Mouse (Mus musculus): ENCODE measurements around the gene B9d2. TPM values are rescaled to one million over a fixed set of nuclear protein-coding genes. Genes with fewer than 3 reads are reported as not detected.

B9d2 gene
- 10 to 100 TPM; 46.8 to 72.8 TPM for polyA plus RNA-seq (2017; shearing (Covaris generic))

- ATAC-seq, result peak; percentile 83
Measured at GRCm38 (mm10) chr7:25680514-25681258, at the start of gene B9d2. Gene B9d2 (plus strand): TSS chr7:25680780.

GRCm38 (mm10) chr7:25632679-25633078 is 47.9 kb upstream of the B9d2 start:
- no peak for ATAC-seq

DNA sequence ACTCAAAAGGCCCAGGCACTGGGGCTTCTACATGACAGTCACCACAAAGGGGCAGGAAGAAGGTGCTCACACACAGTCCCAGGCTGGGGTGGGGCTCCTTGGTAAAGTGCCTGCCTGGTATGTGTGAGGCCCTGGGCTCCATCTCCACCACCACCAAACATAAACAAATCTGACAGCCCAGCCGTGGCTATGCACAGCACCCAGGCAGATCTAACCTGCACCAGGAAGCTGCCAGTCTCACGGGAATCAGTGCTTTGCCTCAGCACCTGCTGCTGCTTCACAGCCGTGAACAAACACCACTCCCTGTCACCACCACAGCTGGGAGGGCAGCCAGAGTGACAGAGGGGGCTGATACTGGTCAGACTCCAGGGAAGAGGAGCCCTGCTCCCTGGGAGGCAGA is 44.2 kb upstream of the B9d2 start:
- no peak for ATAC-seq

DNA sequence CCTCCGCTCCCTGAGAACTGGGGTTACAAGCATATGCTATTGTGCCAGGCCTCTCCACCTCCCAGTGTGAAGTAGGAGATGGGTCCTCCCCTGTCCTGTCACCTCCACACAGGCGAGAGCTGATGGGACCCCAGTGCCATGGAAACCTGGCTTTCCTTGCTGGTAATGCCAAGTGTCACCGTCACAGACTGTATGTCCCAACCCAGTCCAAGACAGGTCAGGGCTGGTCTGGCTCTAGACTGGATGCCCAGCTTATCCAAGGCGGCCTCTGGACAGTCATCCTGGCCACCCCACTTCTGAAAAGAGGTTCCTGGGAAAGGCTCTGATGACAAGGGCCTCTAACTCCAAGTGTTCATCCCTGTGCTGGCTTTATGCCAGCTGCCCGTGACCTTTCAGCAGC is 43.5 kb upstream of the B9d2 start:
- no peak for ATAC-seq

DNA sequence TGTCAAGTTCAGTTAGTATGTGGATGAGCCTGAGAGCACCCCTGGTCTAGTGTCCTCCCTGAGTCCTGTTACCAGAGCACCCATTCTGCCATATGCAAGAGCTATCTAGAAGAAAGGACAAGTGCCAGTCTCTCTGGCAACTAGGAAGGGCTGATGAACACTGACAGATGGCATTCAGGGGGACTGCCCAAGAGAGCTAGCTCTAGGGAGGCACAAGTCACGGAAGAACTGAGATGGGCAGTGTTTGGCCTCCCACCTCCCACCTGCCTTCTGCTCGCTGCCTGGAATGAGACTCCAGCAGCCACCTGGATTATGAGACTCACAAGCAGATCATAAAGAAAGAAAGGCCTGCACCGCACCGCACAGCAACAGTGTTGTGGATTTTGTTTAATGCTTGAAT is 40.8 kb upstream of the B9d2 start:
- ATAC-seq, result no peak

GRCm38 (mm10) chr7:25644136-25644535 is 36.4 kb upstream of the B9d2 start:
- ATAC-seq, result peak; percentile 60

- no peak for ATAC-seq
Measured at GRCm38 (mm10) chr7:25644631-25645030, 35.9 kb upstream of the B9d2 start.

DNA sequence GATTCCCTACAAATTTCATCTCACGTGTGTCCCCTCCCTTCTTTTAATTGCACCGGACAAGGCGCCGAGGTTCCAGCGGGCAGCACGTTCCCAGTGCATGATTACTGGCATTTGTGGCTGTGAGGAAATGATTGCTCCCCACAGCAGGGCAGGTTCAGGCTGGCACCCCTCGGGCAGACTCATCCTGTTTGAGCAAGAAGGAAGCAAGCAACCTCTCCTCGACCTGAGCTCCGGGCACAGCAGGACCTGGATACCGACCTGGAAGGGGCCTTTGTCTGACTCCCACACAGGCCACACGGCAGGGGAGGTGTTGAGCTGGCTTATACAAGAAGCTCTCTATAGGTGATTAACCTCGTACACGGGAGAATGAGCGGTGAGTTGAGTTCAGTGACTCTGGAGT is 35.5 kb upstream of the B9d2 start:
- no peak for ATAC-seq

GRCm38 (mm10) chr7:25647574-25648123 is 32.9 kb upstream of the B9d2 start:
- ATAC-seq, result peak; percentile 53

DNA sequence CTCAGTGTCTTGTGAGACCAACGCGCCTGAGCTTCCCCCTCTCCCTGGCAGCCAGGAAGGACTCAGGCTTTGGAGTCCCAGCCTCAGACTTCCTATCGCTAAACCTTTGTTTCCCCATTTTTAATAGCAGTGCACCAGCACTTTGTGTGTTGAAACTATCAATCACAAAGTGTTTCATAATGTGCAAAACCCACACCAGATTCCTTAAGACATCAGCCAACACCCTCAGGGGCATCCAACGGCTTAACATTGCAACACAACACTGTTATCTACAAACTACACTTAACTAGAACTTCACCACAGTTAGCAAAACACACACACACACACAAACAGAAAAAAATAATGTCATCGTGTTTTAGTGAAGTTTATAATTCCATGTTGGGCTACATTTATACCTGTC is 30.7 kb upstream of the B9d2 start:
- no peak for ATAC-seq

GRCm38 (mm10) chr7:25651281-25651680 is 29.3 kb upstream of the B9d2 start:
- no peak for ATAC-seq

GRCm38 (mm10) chr7:25652244-25652759 is 28.3 kb upstream of the B9d2 start:
- ATAC-seq, result no peak

GRCm38 (mm10) chr7:25655601-25656428 is 24.8 kb upstream of the B9d2 start:
- ATAC-seq, result no peak

GRCm38 (mm10) chr7:25657785-25658184 is 22.8 kb upstream of the B9d2 start:
- no peak for ATAC-seq

DNA sequence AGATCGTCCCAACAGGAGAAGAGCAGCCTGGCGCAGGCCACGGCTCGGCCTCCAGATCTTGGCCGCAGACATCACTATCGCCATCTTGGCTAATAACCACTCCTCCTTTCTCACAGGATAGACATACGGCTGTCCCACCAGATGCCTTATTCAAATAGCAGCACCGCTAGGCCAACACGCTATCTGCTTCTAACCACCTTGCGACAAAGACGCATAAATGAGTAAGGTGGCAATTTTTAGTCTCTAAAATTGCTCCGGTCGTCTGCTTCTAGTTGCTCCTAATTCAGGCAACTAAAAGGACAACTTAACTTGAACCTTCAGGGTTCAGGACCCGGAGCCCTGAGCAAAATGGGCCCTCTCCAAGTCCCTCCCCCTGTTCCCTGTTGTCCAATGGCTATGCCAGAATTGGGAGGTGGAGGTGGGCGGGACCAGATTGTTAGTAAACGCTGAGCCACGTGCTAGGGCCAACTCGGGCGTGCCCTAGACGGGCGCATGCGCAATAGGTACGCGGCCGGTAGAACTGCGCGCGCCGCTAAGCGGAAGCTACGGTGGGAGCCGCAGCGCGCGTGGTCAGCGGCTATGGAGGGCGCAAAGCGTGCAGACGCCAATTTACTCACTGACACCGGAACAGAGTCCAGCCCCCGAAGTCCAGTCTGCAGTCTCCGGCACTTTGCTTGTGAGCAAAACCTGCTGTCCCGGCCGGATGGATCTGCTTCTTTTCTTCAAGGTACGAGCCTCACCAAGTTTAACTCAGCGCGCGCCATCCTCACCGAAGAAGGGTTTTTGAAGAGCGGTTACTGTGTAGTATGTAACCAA is 21.7 kb upstream of the B9d2 start, which contains the start of the genes Bckdha and Exosc5:
TSS of gene Bckdha (minus strand) at position 325 of the 816 bp plus-strand sequence.
TSS of gene Exosc5 (plus strand) at position 508 of the 816 bp plus-strand sequence.
- peak; percentile 99 for ATAC-seq

DNA sequence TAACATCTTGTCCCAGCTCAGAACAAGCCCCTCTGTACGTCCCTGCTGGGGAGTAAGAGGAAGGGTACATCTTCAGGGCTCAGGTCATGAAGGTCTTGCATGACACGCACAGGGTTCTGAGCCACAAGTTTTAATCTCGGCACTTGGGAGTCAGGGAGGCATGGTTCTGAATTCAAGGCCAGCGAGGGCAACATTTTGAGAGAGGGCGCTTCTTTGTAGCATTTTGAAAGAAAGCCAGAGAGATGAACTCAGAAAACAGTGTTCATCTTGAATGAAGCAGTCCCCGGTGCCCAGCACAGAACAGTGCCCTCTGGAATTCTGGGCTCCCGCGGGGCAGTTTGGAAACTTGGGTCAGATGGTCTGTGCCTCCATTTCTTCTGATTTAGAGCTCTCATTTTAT is 14.2 kb upstream of the B9d2 start:
- no peak for ATAC-seq

DNA sequence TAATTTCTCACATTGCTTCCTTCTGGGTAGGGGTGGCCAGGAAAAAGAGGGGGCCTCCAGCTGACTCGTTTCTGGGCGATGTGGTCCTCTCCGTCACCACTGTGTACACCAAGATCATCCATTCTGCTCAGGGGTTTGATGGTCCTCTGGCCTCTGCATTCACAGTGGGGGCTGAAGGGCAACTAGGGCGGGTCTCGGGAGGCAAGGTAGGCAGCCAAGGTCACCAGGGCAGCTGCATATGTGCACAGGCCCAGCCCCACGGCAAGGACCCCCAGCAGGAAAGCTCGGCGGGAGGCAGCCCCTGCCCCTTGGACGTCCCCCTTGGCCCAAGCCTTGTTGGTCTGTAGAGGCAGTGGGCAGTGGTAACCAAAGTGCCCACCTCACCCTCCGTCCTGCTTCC is 11.4 kb upstream of the B9d2 start:
- no peak for ATAC-seq

DNA sequence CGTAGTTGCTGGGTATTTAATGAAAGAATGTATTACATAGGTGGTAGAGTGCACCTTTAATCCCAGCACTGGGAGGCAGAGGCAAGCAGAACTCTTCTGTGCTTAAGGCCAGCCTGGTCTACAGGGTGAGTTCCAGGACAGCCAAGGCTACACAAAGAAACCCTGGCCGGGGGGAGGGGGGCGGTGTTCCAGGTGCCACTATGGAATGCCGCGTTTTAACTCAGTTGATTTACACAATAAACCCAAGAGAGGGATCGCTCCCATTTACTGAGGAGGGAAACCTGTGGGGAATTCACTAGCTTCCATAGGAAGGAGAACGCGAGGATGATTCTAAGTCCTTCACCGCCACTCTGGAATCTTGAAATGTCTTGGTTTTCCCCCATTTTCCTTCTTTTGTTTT is 10.9 kb upstream of the B9d2 start:
- ATAC-seq, result no peak

DNA sequence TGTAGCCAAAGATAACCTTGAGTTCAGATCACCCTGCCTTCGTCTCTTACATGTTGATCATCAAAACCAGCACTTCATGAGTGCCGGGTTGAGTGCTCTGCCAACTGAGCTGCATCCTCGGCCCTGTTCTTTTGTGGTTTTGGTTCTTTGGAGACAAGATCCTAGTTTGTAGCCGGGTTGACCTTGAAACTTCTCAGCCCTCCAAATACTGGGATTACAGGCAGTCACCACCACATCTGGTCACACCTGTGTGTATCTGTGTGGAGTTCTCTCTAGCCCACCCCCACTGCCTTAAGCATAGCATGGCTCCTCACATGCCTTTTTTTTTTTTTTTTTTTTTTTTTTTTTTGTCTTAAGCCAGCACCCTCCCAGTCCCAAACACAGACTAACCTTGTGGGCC is 10.5 kb upstream of the B9d2 start:
- no peak for ATAC-seq

- ATAC-seq, result no peak
Measured at GRCm38 (mm10) chr7:25671686-25672085, 8.9 kb upstream of the B9d2 start.

DNA sequence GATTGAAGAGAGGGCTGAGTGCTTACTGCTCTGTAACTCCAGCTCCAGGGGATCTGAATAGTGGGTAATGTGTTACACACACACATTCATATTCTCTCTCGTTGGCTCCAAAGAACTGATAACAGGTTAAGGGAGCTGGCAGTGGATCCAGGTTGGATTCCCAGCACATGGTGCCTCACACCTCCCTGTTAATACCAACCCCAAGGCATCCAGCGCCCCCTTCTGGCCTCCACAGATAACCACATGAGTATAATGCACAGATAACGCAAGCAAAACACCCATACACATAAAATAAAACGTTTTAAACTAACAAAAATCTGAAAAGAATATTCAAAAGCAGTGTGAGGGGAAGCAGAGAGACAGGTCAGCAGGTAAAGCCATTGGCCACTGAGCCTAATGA is 8.1 kb upstream of the B9d2 start:
- ATAC-seq, result no peak

- no peak for ATAC-seq
Measured at GRCm38 (mm10) chr7:25674297-25674696, 6.3 kb upstream of the B9d2 start.
